Mouse (Mus musculus) adrenal gland (tissue): Measurements from ENCODE around the gene AA986860.

ENCODE experiments used
- intact Hi-C: fragments of 180-260 bp; cut with DNase I; formaldehyde crosslinking; loops from one replicate; pipeline ENCODE4 v1.15.1; 2025

The AA986860 gene

DNA sequence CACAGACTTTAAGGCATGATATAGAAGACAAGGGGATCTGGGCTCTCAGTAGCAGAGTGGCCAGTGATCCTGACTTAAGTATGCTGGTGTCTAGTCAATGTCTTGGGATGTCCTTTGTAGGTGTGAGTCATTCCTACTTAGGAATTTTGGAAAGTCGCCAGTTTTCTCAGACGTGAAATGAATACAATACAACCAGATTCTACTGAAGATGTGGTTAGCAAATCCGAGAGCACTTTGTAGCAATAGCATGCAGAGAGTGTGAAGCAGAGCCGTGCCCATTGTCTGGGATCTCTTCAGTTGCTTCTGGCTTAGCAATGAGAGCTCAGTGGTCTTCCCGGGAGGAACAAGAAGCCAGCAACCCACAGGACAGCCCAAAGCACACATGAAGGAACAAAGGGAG is 2.7 kb downstream of the AA986860 start:
- intact Hi-C loops = no loop called here

DNA sequence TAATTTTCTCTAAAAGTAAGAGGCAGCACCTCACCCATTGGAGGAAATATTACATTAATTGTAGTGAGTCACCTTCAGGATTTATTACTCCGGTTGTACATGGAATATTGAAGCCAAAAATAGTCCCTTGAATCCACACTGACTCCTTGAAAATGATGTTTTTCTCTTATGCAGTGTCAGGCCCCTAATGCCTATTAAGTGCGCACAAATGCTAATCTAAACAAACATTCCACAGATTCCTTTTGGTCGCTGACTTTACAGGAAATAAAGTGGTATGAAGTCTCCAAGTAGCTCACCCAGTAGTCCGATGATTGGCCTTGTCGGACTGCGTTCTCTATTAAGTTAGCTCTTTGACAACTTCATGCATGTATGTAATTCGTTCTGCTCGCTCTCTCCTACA is 3.1 kb downstream of the AA986860 start:
- intact Hi-C loops = no loop called here

DNA sequence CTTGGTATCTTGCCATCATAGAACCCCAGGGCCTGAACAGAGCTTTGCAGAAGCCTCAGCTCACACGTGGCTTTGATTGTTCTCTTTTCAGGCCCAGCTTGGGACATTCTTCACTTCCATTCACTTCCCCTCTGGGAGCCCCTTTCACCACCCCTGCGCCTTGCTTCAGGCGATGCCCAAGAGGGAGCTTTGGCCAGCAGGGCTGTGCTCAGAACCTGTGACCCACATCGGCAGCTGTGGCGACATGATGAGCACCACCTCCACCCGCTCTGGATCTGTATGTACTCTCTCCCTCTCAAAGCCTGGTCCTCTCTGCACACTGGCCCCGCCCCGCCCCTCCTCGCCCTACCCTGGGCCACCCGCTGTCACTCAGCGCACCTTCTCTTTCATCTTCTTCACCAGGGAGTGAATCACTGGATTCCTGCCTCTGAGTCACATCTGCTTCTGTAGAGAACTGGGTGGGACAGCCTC is 5.7 kb downstream of the AA986860 start:
- intact Hi-C loops = no loop called here

DNA sequence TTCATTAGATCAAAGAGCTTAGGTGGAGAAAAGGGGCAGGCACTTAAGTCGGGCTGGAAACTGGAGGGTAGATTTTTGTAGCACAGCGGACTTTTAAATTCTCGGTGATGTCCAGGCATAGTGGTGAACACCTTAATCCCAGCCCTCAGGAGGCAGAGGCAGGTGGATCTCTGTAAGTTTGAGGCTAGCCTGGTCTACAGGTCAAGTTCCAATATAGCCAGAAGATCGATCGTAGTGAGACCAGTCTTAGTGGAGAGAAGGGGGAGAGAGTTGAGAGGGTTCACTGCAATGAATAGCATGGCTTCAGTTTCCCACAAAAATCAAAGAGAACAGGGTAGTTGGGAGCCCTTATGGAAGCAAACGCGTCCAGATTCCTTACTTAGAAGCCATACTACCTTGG is 6.1 kb downstream of the AA986860 start:
- intact Hi-C loops = no loop called here

DNA sequence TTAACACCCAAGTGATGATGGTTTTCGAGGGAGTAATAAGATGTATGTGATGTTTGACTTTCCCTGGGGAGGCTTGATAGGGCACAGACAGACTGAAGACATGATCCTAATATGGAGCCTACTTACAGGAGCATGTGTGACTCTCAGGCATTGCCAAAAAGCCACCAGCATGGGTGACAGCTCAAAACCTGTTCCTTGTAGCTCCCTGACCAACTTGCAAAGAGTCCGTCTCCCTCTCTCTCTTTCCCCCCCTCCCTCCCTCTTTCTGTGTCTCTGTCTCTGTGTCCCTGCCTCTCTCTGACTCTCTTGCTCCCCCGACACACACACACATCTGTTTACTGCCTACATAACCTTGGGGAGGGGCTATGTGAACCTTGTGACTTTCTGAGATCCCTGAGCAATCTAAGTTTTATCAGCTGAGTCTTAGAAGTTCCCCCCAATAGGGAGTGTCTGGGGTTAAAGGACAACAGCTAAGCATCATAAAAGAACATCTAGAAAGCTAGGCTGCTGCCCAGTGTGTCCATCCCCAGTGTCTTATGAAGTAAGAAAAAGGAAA is 6.9 kb downstream of the AA986860 start:
- intact Hi-C loops = no loop called here

DNA sequence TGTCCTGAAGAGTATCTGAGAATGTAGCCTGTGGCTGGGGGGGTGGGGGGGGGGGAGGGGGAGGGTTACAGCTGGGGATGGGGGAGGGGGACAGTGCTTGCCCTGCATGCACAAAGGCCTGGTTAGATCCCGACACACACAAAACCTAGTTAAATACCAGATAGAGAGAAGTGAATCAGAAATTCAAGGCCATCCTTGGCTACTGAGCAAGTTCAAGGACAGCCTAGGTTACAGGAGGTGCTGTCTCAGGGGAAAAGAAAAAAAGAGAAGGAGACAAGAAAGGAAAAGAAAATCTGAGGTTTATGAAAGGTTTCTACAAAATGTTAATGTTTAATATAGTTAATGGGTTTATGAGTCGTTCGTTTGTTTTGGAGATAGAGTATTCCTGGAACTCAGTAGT is 7.9 kb downstream of the AA986860 start:
- intact Hi-C loops = no loop called here

DNA sequence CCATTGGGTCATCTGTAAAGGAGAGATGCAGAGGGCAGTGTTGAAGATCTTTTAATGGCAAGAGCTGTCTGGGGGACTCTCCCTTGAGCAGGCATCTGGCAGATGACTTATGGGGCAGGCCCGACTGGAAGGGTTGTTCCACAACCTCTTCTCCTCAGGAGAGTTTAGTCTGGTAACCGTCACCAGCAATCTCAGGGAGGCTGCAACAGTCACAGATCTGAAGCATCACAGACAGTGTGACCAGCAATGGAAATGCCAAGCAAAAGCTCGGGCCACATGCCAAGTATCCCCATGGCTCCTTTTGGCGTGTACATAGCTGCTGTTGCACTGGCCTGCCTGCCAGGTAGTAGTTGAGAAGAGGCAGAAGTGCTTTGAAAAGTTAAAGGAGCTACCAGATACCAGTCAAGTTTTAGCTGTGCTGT is 8.5 kb downstream of the AA986860 start:
- intact Hi-C loops = no loop called here

DNA sequence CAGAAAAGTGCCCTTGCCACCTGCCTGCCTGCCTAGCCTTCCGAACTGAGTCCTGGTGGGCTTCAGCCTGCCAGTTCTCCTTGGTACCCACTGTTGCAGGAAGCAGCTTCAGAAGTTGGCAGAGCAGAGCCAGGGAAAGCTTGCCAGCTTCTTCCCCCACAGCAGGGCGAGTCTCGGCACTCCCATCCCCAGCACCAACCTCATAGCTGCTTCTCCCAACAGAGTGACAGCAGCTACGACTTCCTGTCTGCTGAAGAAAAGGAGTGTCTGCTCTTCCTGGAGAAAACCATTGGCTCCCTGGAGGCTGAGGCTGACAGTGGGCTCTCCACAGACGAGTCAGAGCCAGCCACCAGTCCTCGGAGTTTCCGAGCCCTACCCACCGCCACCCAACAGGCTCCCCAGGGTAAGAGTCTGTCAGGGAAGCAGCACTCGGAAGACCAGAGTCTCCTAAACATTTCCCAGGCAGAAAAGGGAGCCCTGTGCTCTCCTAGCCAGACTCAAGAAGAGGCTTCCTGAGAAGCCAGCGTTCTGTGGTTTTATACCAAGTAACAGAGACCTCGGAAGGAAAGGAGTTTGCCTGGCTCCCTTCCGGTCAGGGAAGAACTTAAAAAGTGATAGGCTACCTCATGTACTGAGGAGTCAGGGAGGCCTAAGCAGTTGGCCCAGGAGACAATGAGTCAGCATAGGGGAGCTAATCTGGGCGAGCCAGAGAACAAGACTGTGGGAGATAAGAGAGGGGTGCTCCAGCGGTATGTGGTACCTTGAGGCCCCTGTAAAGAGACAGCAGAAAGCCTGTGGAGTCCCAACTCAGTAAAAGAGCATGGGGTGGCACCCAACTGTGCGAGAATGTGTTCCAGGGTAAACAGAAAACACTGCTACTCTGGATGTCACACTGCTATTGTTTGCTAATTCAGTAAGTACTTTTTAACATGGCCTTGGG is 9.3 kb downstream of the AA986860 start:
- intact Hi-C loops = no loop called here

DNA sequence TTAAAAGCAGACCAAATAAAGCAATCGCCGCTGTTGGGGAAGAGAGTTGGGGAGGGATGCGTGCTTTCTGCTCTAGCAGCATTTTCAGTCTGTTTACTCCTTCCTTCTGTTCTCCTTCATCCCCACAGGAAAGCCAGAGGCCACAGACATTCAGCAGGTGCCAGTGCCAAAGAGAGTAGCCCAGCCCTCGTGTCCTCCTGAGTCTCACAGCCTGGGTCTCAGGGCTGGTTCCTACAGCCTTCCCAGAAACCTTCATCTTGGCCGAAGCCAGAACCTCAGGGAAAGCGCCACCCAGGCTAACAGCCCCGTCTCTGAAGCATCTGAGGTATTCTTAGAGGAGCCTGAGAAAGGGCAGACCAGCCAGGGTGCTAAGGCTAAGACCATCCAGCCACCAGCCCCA is 10.4 kb downstream of the AA986860 start:
- intact Hi-C loops = no loop called here

DNA sequence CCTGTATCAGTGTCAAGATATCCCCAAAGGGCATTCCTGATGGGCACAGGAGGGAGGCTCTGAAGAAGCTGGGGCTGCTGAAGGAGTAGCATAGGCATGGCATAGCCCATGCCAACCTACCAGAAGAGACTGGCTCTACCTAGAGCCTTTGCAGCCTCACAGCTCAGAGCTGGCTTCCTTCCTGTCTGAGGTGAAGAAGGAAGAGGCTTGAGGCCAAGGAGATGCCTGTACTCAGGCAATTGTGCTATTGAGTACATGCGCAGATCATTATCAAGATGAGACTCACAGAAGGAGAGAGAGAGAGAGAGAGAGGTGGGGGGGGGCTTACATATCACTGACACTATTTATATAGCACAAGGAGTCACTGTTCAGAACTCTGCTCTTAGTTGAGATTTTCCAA is 12.0 kb downstream of the AA986860 start:
- intact Hi-C loops = no loop called here

DNA sequence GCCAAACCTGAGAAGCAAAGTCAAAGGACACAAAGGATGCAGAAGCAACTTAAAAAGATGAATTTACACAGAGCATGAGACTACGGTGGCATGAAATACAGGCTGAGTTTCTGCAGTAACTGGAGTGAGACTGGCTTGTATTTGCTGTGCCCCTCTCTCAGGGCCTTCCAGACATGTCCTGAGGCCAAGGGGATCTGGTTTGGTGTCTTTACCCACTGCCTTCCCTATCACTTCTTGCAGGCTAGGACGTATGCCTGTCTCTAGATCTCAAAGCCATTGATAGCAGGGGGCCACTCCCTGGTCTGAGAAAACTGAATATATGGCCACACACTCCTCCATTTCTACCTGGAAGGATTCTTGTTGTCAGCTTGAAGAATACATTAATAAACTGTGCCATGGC is 12.4 kb downstream of the AA986860 start:
- intact Hi-C loops = no loop called here

DNA sequence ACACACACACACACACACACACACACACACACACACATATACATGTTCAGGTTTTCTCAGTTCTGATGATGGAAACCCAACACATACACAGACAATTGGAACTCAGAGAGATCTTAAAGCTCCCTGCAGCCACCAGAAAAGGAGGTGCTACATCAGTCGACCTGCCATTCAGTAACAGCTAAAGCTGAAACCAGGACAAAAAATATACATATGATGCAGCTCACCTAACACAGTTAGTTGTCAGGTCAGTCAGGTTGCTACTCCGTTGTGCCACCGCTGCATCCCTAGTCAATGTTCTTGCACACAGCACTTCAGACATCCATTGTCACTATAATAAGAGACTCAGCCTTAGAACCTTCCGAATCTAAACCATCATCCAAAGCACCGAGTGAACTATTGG is 13.2 kb downstream of the AA986860 start:
- intact Hi-C loops = no loop called here

DNA sequence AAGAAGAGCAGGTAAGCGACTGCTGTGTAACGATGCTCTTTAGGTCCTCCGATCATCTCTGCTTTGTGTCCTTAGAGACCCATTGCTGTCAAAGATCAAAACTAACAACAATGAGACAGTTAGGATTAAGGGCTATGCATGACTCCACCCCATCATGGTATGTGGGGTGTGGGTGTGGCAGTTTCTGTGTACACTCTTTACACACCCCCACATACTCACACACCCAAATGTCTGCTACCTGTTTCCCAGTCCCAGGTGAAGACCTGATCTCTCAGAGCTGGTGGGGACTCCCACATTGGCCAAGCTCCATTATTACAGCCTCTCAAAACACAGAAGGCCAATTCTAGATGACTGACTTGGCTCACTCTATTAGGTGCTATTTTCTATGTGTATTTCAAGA is 13.8 kb downstream of the AA986860 start:
- intact Hi-C loops = no loop called here

DNA sequence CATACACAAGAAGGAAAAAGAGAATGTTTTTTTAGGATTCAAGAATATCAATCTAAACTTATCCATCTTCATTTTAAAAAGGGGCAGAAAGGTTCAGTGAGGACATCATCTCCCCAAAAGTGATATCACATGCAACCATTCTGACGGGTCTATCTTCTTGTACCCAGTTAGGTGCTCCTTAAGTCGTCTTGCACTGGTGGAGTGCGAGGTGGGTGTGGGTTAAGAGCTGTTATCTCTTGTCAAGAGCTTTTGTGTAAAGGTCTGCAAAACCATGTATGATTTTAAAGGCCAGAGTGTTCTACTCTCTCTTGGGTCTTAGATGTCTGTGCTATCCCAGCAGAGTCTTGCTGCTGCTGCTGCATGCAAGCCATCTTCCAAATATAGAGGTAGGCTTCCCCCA is 15.0 kb downstream of the AA986860 start:
- intact Hi-C loops = no loop called here

DNA sequence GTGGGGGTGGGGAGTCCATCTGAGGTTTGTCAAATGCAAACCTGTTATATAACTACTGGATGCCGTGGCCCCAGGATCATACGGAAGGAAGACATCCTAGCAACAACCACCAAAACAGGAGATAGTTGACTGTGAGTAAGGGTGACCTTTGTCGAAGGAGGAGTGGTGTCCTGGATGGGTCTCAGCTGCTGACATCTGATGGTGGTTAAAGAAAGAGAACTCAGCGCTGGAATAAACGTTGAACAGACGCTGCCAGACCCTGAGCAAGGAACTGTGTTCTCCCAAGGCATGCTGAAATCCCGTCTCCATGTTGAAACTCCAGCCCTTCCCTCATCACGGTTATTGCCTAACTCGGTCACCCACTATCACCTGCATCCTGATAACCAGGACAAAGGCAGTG is 27.9 kb downstream of the AA986860 start:
- intact Hi-C loops = no loop called here

DNA sequence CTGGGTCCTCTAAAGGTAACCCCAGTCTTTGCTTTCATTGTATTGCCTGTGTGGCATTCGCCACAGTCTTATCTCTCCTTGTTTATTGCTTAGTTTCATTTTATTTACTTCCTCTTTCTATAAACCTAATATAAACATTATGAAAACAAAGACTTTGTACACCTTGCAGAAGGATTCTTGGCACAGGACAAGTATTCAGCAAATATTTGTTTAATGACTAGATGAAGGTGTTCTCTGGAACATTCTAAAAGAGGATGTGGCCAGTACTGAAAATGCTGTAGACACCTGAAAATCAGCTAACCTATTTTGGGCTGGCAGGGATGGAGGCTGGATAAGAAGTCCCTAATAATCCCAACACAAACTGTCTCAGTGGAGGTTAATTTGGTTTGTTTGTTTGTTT is 29.8 kb downstream of the AA986860 start:
- intact Hi-C loops = no loop called here

DNA sequence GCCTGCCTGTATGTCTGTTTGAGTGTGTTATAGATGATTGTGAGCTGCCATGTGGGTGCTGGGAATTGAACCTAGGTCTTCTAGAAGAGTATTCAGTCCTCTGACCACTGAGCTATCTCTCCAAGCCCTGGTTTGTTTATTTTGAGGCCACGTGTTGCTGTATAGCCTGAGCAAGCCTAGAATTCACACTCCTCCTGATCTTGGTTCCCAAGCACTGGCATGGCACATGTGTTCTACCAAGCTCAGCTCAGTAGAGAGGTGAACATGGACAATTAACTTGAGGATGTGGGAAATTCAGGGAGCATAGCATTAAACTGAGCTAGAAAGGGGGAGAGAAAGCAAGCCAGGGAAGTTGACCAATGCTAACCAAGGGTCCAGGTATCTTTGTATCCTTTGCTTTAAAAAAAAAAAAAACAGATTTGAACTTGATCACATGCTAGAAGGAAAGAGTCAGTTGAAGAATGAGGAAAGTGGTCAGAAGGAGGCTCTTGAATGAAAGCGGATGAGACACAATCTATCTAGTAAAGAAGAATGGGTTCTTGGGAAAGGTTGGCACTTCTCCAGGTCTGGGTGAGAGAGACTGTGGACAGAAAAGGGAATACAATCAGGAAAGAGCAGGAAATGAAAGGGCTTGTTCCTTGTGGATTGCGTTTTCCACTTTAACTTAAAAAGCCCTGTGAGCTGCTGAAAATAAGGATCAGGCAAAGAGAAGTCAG is 30.4 kb downstream of the AA986860 start:
- intact Hi-C loops = no loop called here

DNA sequence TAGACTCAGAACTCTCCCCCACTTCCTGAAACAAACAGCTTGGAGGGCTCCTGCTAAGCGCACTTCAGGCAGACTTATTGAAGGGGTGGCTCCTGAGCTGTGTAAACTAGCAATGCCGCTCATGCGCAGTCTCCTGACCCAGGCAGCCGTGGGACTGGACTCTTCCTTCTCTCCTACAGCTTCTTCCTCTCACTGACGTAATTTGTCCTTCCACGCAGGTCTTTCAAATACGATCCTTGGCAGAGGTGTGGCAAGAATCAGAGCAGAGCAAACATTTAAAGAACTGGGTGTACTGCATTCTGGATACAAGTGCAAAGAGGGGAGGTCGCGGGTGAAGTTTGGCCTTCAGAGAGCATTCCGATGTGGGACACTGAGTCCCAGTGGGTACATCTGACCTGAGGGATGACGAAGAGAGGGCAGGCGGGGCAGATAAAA is 32.3 kb downstream of the AA986860 start:
- intact Hi-C loops = no loop called here

DNA sequence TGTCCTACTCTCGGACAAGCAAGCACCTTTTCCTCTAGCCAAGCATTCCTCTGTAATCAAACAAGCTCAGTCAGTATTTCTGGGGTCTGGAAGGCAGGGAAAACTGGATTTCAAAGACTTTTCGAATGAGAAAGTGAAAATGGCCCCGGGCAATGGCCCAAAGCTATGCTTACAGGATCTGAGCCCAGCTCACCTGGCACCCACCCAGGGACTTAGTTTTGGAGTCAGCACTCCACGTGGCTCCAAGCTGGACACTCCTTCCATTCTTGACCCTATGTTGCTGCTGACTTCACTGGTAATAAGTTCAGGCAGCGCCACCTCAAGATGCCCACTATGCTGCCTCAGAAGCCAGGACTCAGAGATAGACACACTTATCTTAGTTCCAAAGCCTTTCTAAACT is 35.3 kb downstream of the AA986860 start:
- intact Hi-C loops = no loop called here

DNA sequence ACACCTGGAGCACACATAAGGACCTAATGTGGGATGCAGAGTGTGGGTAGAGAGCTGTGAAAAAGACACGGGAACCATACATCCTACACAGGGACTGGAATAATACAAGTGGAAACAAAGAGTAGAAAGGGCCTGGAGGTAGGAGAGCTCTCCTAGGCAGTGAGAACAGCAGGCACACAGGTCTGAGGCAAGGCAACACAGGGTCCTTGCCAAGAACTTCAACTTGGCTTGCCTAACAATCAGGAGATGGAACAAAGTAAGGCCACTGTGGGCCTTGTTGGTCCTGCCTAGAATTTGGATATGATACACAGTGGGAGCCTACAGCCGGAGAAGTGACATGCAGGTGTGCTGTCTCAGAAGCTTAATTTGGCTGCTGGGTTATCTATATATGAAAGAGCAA is 38.1 kb downstream of the AA986860 start:
- intact Hi-C loops = no loop called here

DNA sequence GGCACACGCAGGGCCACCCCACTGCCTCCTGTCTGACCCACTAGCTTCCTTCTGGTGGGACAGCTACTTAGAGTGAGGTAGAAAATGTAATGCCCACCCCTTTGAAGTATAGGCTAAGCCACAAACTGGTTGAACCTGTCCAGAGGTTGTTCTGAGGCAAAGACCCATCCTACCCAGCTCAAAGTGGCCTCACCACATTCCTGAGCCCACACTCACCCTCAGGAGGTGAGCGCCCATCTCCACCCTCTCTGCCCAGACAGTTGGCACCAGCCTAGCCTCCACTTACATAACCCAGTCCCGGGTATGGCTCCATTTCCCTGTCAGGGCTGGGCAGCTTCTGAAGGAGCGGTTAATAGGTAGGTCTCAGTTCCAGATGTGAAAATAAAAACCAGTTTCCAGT is 38.7 kb downstream of the AA986860 start:
- intact Hi-C loops = no loop called here

DNA sequence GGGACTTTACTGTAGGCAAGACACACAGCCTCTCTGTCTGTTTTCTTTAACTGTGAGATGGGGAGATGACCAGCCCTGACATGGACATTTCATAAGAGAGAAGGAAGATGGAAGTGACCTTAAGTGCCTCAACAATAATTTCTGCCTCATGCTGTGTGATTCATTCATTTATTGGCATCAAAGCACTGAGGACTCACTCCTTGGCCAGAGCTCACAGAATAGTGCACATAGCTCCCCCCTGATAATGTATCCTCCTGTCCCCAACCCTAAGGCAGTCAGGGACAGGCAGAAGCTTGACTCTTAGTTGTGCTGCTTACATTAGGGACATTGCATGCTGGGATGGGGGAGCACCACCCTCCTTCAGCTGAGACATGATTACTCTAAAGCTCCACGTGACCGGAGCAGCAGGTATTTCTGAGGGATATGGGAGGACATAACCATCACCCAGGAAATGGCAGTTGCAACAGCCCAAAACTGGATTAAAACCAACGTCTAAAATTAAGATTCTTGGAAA is 39.3 kb downstream of the AA986860 start:
- intact Hi-C loops = no loop called here
